Mouse (Mus musculus): ENCODE measurements around the gene Urb2.

DNA sequence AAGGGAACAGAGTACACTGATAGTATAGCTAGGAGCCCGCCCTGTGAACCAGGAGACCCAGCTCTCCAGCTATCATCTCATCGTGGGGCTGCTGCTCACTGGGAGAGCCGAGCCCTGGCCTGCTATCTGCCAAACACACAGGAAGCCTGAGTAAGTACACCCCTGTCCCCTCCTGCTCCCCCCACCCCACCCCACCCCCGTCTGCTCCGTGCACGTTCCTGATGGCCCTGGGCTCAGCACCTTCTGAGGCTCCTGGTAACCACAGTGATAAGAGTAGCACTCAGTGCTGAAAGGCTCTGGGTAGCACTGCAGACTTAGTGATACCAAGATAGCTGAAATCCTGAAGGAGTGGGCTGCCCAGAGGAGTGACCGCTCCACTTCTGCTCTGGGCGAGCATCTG lies 42.4 kb upstream of the Urb2 start:
- TF ChIP-seq CTCF (IDR thresholded peaks at IDR 0.05; ENCODE audit: control insufficient read depth, insufficient read depth, insufficient replicate concordance, low read depth, low read length) (no peak), POLR2A (IDR thresholded peaks at IDR 0.05; ENCODE audit: control insufficient read depth, low read depth, low read length) (no peak)

All from testis, adult 2 months (tissue).